Mouse (Mus musculus): ENCODE measurements around the gene Smim20. TPM values are rescaled to one million over a fixed set of nuclear protein-coding genes. Genes with fewer than 3 reads are reported as not detected.
A peak's percentile ranks its signal among the peaks of the same experiment; 100 is the strongest.

Gene Smim20
- polyA plus RNA-seq, 1 experiment from 2014 or later = 72.5 TPM

- Histone ChIP-seq H3K36me3 (no peaks in the 10 kb centered on the region), H3K4me3 (no peak overlapping the region), H3K27ac (replicated peaks) (no peak overlapping the region), H3K9me3 (no peaks in the 10 kb centered on the region), H3K9ac (replicated peaks) (no peak overlapping the region), H3K27me3 (no peaks in the 10 kb centered on the region; the same call in 1 of the 2 replicates), H3K4me2 (replicated peaks) (no peak overlapping the region), H3K4me1 (peaks cover 6% of the 10 kb centered on the region; the same call in 1 of the 2 replicates)
- no peak for ATAC-seq (ENCODE audit: low FRiP score, low read depth)
- WGBS = 82% methylated on average over 3 of the region's 3 CpGs
Measured at GRCm38 (mm10) chr5:53317396-53317795, 50.5 kb downstream of the Smim20 start.

GRCm38 (mm10) chr5:53317885-53318466, 51.1 kb downstream of the Smim20 start:
- WGBS = 89% methylated on average over 7 of the region's 7 CpGs
- Histone ChIP-seq H3K9me3 (no peaks in the 10 kb centered on the region), H3K9ac (replicated peaks) (no peak overlapping the region), H3K4me1 (peaks cover 6% of the 10 kb centered on the region; the same call in 1 of the 2 replicates), H3K27ac (replicated peaks) (no peak overlapping the region), H3K36me3 (no peaks in the 10 kb centered on the region), H3K4me2 (replicated peaks) (no peak overlapping the region), H3K27me3 (peaks cover 5% of the 10 kb centered on the region; the same call in 1 of the 2 replicates), H3K4me3 (no peak overlapping the region)
- ATAC-seq (ENCODE audit: low FRiP score, low read depth) = no peak

- no peak for ATAC-seq (ENCODE audit: low FRiP score, low read depth)
- Histone ChIP-seq H3K27ac (replicated peaks) (no peak overlapping the region), H3K27me3 (0 out of 2 replicates have a peak, but pooled peaks cover 6% of the 10 kb centered on the region), H3K9me3 (no peaks in the 10 kb centered on the region), H3K36me3 (no peaks in the 10 kb centered on the region), H3K4me1 (peaks cover 19% of the 10 kb centered on the region), H3K9ac (replicated peaks) (no peak overlapping the region), H3K4me3 (no peak overlapping the region), H3K4me2 (replicated peaks) (no peak overlapping the region)
- WGBS = 61% methylated on average over 3 of the region's 3 CpGs
Measured at GRCm38 (mm10) chr5:53320331-53320730, 53.4 kb downstream of the Smim20 start.

GRCm38 (mm10) chr5:53321901-53322300, 55.0 kb downstream of the Smim20 start:
- H3K36me3 ChIP-seq = no peaks in the 10 kb centered on the region
- no peak overlapping the region for H3K4me3 ChIP-seq
- H3K27ac ChIP-seq (replicated peaks) = no peak overlapping the region
- no peaks in the 10 kb centered on the region for H3K9me3 ChIP-seq
- H3K4me2 ChIP-seq (replicated peaks) = no peak overlapping the region
- H3K4me1 ChIP-seq = peaks cover 24% of the 10 kb centered on the region
- 0 out of 2 replicates have a peak, but pooled peaks cover 6% of the 10 kb centered on the region for H3K27me3 ChIP-seq
- H3K9ac ChIP-seq (replicated peaks) = no peak overlapping the region
- 95% methylated on average over 9 of the region's 9 CpGs for WGBS
- ATAC-seq (ENCODE audit: low FRiP score, low read depth) = no peak

- WGBS = 83% methylated on average over 11 of the region's 11 CpGs
- Histone ChIP-seq H3K4me1 (peaks cover 24% of the 10 kb centered on the region), H3K9me3 (no peaks in the 10 kb centered on the region), H3K4me3 (no peak overlapping the region), H3K9ac (replicated peaks) (no peak overlapping the region), H3K27me3 (0 out of 2 replicates have a peak, but pooled peaks cover 6% of the 10 kb centered on the region), H3K36me3 (no peaks in the 10 kb centered on the region), H3K4me2 (replicated peaks) (no peak overlapping the region), H3K27ac (replicated peaks) (no peak overlapping the region)
- ATAC-seq (ENCODE audit: low FRiP score, low read depth) = no peak
Measured at GRCm38 (mm10) chr5:53322471-53322870, 55.6 kb downstream of the Smim20 start.

GRCm38 (mm10) chr5:53323121-53323520, 56.2 kb downstream of the Smim20 start:
- Histone ChIP-seq H3K36me3 (no peaks in the 10 kb centered on the region), H3K27ac (replicated peaks) (no peak overlapping the region), H3K4me3 (no peak overlapping the region), H3K9me3 (no peaks in the 10 kb centered on the region), H3K4me1 (peaks cover 24% of the 10 kb centered on the region), H3K4me2 (replicated peaks) (no peak overlapping the region), H3K9ac (replicated peaks) (no peak overlapping the region), H3K27me3 (0 out of 2 replicates have a peak, but pooled peaks cover 6% of the 10 kb centered on the region)
- 82% methylated on average over 7 of the region's 7 CpGs for WGBS
- ATAC-seq (ENCODE audit: low FRiP score, low read depth) = no peak

- H3K9me3 ChIP-seq = no peaks in the 10 kb centered on the region
- H3K4me3 ChIP-seq = no peak overlapping the region
- H3K27me3 ChIP-seq = 0 out of 2 replicates have a peak, but pooled peaks cover 6% of the 10 kb centered on the region
- peaks cover 24% of the 10 kb centered on the region for H3K4me1 ChIP-seq
- H3K4me2 ChIP-seq (replicated peaks) = no peak overlapping the region
- WGBS = 77% methylated on average over 3 of the region's 3 CpGs
- no peaks in the 10 kb centered on the region for H3K36me3 ChIP-seq
- ATAC-seq (ENCODE audit: low FRiP score, low read depth) = no peak
- H3K27ac ChIP-seq (replicated peaks) = no peak overlapping the region
- H3K9ac ChIP-seq (replicated peaks) = no peak overlapping the region
Measured at GRCm38 (mm10) chr5:53324256-53324655, 57.4 kb downstream of the Smim20 start.

GRCm38 (mm10) chr5:53324791-53325190, 57.9 kb downstream of the Smim20 start:
- Histone ChIP-seq H3K9me3 (no peaks in the 10 kb centered on the region), H3K27me3 (0 out of 2 replicates have a peak, but pooled peaks cover 6% of the 10 kb centered on the region), H3K4me1 (peaks cover 24% of the 10 kb centered on the region), H3K27ac (replicated peaks) (no peak overlapping the region), H3K9ac (replicated peaks) (no peak overlapping the region), H3K4me3 (no peak overlapping the region), H3K4me2 (replicated peaks) (no peak overlapping the region), H3K36me3 (no peaks in the 10 kb centered on the region)
- WGBS = 34% methylated on average over 6 of the region's 6 CpGs
- ATAC-seq (ENCODE audit: low FRiP score, low read depth) = no peak

GRCm38 (mm10) chr5:53326023-53326422, 59.1 kb downstream of the Smim20 start:
- H3K27me3 ChIP-seq = 0 out of 2 replicates have a peak, but pooled peaks cover 6% of the 10 kb centered on the region
- H3K9me3 ChIP-seq = no peaks in the 10 kb centered on the region
- peak overlapping the region; percentile 21; the same call in 1 of the 2 replicates for H3K4me2 ChIP-seq (replicated peaks)
- WGBS = 2% methylated on average over 8 of the region's 8 CpGs
- peak; percentile 61 for ATAC-seq (ENCODE audit: low FRiP score, low read depth)
- H3K4me1 ChIP-seq = peaks cover 18% of the 10 kb centered on the region
- H3K36me3 ChIP-seq = no peaks in the 10 kb centered on the region
- H3K9ac ChIP-seq (replicated peaks) = no peak overlapping the region
- no peak overlapping the region for H3K27ac ChIP-seq (replicated peaks)
- no peak overlapping the region for H3K4me3 ChIP-seq

- H3K4me1 ChIP-seq = peaks cover 18% of the 10 kb centered on the region
- H3K36me3 ChIP-seq = no peaks in the 10 kb centered on the region
- H3K4me2 ChIP-seq (replicated peaks) = no peak overlapping the region
- 79% methylated on average over 5 of the region's 5 CpGs for WGBS
- ATAC-seq (ENCODE audit: low FRiP score, low read depth) = no peak
- H3K27me3 ChIP-seq = 0 out of 2 replicates have a peak, but pooled peaks cover 6% of the 10 kb centered on the region
- no peak overlapping the region for H3K27ac ChIP-seq (replicated peaks)
- H3K4me3 ChIP-seq = no peak overlapping the region
- no peaks in the 10 kb centered on the region for H3K9me3 ChIP-seq
- no peak overlapping the region for H3K9ac ChIP-seq (replicated peaks)
Measured at GRCm38 (mm10) chr5:53326491-53326890, 59.6 kb downstream of the Smim20 start.
